Mouse (Mus musculus) brain, embryonic 14.5 days (tissue): ENCODE measurements around the gene Olfr6. TPM values are rescaled to one million over a fixed set of nuclear protein-coding genes. Genes with fewer than 3 reads are reported as not detected.
"Not testable (repeated sequence)": the region's sequence is repeated elsewhere in the genome, so short reads cannot be mapped to it uniquely, and the experiment has no call there.

Experiments used
- DNase-seq: peaks from one replicate; pipeline ENCODE4 v3.0.0-alpha.2; 2011; ENCODE audit warnings: low read depth
- CTCF ChIP-seq: fragments of 200-500 bp; IDR thresholded peaks from 2 replicates; pipeline ENCODE4 v1.5.1; 2012; ENCODE audit warnings: inconsistent platforms, mild to moderate bottlenecking, moderate library complexity, borderline replicate concordance; ENCODE audit not compliant: insufficient read depth, insufficient read length; ENCODE audit errors: extremely low read depth
- POLR2A ChIP-seq: fragments of 200-500 bp; IDR thresholded peaks from 2 replicates; pipeline ENCODE4 v1.6.1; 2012; ENCODE audit warnings: mild to moderate bottlenecking, inconsistent platforms, borderline replicate concordance; ENCODE audit not compliant: poor library complexity, insufficient read depth, insufficient read length, severe bottlenecking; ENCODE audit errors: extremely low read depth
- polyA plus RNA-seq: library from polyadenylated mRNA; depleted of rRNA; stranded (reverse); fragments of >200 nt; gene quantifications from 2 replicates; pipeline ENCODE4 v1.2.3, GENCODE M21; 2012; rRNA removed

The Olfr6 gene
- polyA plus RNA-seq: not detected in 2 replicates

DNA sequence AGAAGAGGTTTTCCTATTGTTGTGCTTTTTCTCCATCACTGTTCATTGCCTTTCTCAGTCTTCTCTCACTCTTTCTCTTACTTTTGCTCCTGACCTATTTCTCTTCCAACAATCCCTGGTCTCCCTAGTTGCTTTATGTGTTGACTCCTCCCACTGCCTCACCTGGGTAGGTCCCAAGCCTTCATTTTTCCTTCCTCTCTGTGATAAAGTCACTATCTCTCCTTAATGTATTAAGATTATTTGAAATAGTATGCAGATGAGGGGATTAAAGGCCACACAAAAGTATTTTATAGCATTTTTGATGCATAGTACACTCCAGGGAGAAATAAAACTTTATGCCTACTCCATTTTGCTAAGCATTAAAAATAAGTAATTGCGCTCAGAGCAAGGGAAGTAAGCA lies at the start of gene Olfr6:
TSS of gene Olfr6 (minus strand) at position 101 of the 400 bp plus-strand sequence.
- no peak for TF ChIP-seq CTCF
- TF ChIP-seq POLR2A: no peak
- no peak for DNase-seq

DNA sequence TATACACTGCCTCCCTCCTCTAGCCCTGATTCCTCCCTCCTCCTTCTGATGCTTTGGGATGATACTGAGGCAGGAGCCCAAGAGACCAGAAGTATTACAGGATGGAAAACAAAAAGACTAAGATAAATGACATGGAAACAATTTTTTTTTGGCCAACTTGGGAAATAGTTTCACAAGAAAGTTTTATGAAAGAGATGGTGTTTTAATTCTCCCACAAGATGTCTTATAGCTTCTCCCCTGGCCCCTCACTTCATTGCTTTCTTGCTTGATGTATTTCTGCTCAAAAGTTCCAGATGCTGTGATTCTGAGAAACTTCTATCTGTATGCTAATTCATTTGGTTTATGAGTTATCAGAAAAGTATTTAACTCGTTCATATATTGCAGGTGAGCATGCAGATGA lies 42.2 kb upstream of the Olfr6 start, which contains the start of gene Olfr2:
TSS of gene Olfr2 (minus strand) at position 101 of the 400 bp plus-strand sequence.
- TF ChIP-seq CTCF: no peak
- no peak for DNase-seq

GRCm38 (mm10) chr7:107004169-107004568 lies 40.4 kb upstream of the Olfr6 start:
- TF ChIP-seq CTCF (no peak), POLR2A (no peak)
- no peak for DNase-seq

GRCm38 (mm10) chr7:107000798-107001197 lies 37.1 kb upstream of the Olfr6 start:
- TF ChIP-seq CTCF (no peak), POLR2A (no peak)
- DNase-seq: no peak

GRCm38 (mm10) chr7:106985236-106985635 lies 21.5 kb upstream of the Olfr6 start:
- no peak for TF ChIP-seq POLR2A
- no peak for TF ChIP-seq CTCF

DNA sequence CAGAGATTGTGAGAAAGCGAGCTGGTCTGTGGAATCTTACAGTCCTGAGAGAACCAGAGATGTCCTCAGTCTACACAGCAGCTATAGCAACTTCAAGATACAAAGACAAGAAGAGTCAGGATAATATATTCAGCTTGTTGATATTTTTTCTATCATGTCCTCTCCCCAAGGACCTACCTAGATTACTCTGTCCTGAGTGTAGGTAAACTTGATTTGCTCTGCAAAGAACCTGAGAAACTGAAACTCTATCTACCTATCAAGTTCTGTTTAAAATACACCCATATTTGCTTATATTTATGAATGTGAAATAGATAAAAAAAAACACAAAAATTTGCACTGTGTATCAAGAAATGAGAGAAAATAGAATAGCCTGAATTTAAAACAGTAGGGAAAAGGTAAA lies 11.6 kb upstream of the Olfr6 start, which contains the start of gene Olfr711:
TSS of gene Olfr711 (minus strand) at position 101 of the 400 bp plus-strand sequence.
- no peak for DNase-seq
- TF ChIP-seq CTCF: no peak
- TF ChIP-seq POLR2A: no peak

More at GRCm38 (mm10) chr7:106985236-106985635, 21.5 kb upstream of the Olfr6 start:
- no peak for DNase-seq

GRCm38 (mm10) chr7:106967503-106967902 lies 3.8 kb upstream of the Olfr6 start:
- DNase-seq: not testable (repeated sequence)

- TF ChIP-seq CTCF (no peak), POLR2A (no peak)
- DNase-seq: no peak
These were observed 15.5 kb downstream of the Olfr6 start, which contains the start of gene Olfr710 for GRCm38 (mm10) chr7:106948212-106948611. Gene Olfr710 (minus strand): TSS chr7:106948312.

GRCm38 (mm10) chr7:106932119-106932518 lies 31.6 kb downstream of the Olfr6 start, which contains the start of gene Olfr709-ps1:
Gene Olfr709-ps1 (minus strand): TSS chr7:106932219.
- TF ChIP-seq CTCF (no peak), POLR2A (no peak)

DNA sequence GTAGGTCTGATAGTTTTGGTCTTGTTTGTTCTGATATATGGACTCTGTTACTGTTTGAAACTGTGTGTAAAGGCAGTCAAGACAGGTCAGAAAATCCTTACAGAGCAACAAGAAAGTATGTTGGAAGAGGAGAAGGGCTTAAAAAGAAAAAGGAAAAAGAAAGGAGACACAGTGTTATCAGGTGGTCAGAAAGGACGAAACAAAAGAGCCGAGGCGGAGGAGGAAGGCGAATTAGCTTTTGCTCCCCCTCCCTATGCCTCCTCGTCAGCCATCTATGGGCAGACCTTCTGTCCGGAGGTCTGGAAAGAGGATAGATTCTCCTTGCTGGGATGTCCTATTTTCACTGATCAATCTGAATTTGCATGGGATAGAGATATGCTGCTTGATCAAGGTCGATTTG lies 42.8 kb downstream of the Olfr6 start:
- not testable (repeated sequence) for DNase-seq

More at GRCm38 (mm10) chr7:106932119-106932518, 31.6 kb downstream of the Olfr6 start, which contains the start of gene Olfr709-ps1:
- DNase-seq: no peak

DNA sequence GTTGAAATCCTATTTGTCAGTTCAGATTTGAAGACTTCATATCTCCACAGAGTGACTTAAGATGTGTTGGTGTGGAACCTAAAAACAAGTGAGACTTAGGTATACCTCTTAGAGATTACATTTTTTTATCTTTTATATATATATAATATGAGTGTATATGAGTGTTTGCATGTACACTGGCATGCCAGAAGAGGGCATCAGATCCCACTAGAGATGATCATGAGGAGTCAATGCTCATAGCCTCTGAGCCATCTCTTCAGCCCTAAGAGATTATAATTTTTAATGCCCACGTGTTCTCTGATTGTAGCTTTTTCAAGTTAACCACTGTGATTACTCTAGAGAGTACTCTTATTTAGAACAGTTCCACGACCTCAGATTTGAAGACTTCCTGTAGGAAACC lies 56.1 kb downstream of the Olfr6 start, which contains the start of gene Olfr1532-ps1:
TSS of gene Olfr1532-ps1 (plus strand) at position 326 of the 400 bp plus-strand sequence.
- TF ChIP-seq CTCF (no peak), POLR2A (no peak)
- no peak for DNase-seq

Other genes starting within 250 kb of the Olfr6 start
- gene Olfr695, start 247.5 kb downstream of the Olfr6 start, polyA plus RNA-seq: not detected in 2 replicates
- not detected in 2 replicates for gene Olfr697, start 221.5 kb downstream of the Olfr6 start, polyA plus RNA-seq
- not detected in 2 replicates for gene Olfr698, start 208.5 kb downstream of the Olfr6 start, polyA plus RNA-seq
- gene Olfr699, start 170.7 kb downstream of the Olfr6 start, polyA plus RNA-seq: not detected in 2 replicates
- gene Olfr700, start 155.1 kb downstream of the Olfr6 start, polyA plus RNA-seq: not detected in 2 replicates
- gene Olfr701, start 149.8 kb downstream of the Olfr6 start, polyA plus RNA-seq: not detected in 2 replicates
- gene Olfr702, start 130.0 kb downstream of the Olfr6 start, polyA plus RNA-seq: not detected in 2 replicates
- gene Olfr703, start 120.6 kb downstream of the Olfr6 start, polyA plus RNA-seq: not detected in 2 replicates
- gene Olfr704, start 100.8 kb downstream of the Olfr6 start, polyA plus RNA-seq: not detected in 2 replicates
- not detected in 2 replicates for gene Olfr705, start 87.0 kb downstream of the Olfr6 start, polyA plus RNA-seq
- not detected in 2 replicates for gene Olfr706, start 75.8 kb downstream of the Olfr6 start, polyA plus RNA-seq
- gene Olfr707, start 62.7 kb downstream of the Olfr6 start, polyA plus RNA-seq: not detected in 2 replicates
- not detected in 2 replicates for gene Olfr1532-ps1, start 55.9 kb downstream of the Olfr6 start, polyA plus RNA-seq
- gene Olfr709-ps1, start 31.7 kb downstream of the Olfr6 start, polyA plus RNA-seq: not detected in 2 replicates
- gene Olfr710, start 15.6 kb downstream of the Olfr6 start, polyA plus RNA-seq: not detected in 2 replicates
- not detected in 2 replicates for gene Olfr711, start 11.5 kb upstream of the Olfr6 start, polyA plus RNA-seq
- not detected in 2 replicates for gene Olfr2, start 42.1 kb upstream of the Olfr6 start, polyA plus RNA-seq
- not detected in 2 replicates for gene Olfr713, start 67.2 kb upstream of the Olfr6 start, polyA plus RNA-seq
- gene Olfr714, start 107.0 kb upstream of the Olfr6 start, polyA plus RNA-seq: not detected in 2 replicates
- gene Olfr17, start 129.3 kb upstream of the Olfr6 start, polyA plus RNA-seq: not detected in 2 replicates
- not detected in 2 replicates for gene Olfr715b, start 146.4 kb upstream of the Olfr6 start, polyA plus RNA-seq
- not detected in 2 replicates for gene Olfr715, start 167.1 kb upstream of the Olfr6 start, polyA plus RNA-seq
- not detected in 2 replicates for gene Olfr716, start 174.4 kb upstream of the Olfr6 start, polyA plus RNA-seq
- not detected in 2 replicates for gene Nlrp14, start 203.1 kb upstream of the Olfr6 start, polyA plus RNA-seq
- gene Rbmxl2, start 245.5 kb upstream of the Olfr6 start, polyA plus RNA-seq: not detected in 2 replicates